Comparison of ENCODE assay signal across 9 mouse cellular contexts in the genomic region with DNA sequence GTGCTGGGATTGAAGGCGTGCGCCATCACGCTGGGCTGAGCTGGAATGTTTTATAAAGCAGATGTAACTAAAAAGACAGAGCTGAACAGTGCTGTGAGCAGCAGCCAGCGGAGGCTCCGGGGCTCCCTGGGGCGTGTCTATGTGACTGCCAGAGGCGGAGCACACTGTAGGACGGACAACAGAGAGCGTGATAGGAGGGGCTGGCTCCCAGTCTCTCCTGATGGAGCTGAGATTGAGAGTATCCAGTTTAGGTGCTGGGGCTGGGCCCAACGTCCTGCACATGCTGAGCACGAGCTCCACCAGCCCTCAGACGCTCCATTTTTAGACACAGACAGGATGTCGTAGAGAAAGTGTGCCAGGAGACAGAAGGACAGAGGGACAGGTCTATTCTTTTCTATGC. TPM values are rescaled to one million over a fixed set of nuclear protein-coding genes. Genes with fewer than 3 reads are reported as not detected.
DNase-seq lines count a peak whose midpoint lies in the region.
"Had no signal": no experiment of that assay in that cellular context is flagged by ENCODE, and none has a peak within 500 bp of the region (broad histone marks: within the 10 kb centered on the region; RNA-seq: fewer than 3 reads in every experiment).

No protein-coding gene starts in this region.

- intact Hi-C loops in heart, postnatal 25 days (cut with DNase I), result no loop called here

- DNase-seq in heart, adult 18-20 months, result peak; percentile 48 to 74
- DNase-seq in heart, postnatal 25 days (ENCODE audit: low spot score), result no peak
- DNase-seq in R1 (ENCODE audit: low read depth, low spot score), result peak; percentile 87
- peak; percentile 43 to 48 for DNase-seq in heart, adult 9 months (ENCODE audit: low spot score in 2 of 2)
- peak; percentile 27 to 37 for DNase-seq in kidney, postnatal 36 days
- no peak for DNase-seq in thymus, adult 18-20 months
- DNase-seq in ovary, postnatal 14 days (ENCODE audit: low spot score), result no peak
- DNase-seq in ovary, postnatal 10 days (ENCODE audit: low spot score), result no peak
- DNase-seq: spleen, adult 18-20 months had no signal

RNA-seq across cellular contexts. Expression of gene Nxph4, which starts 29.9 kb away (rescaled TPM):
- total RNA-seq in heart, adult 18-20 months (2021), result under 1 TPM; 0.35 to 0.39 TPM
- total RNA-seq in heart, postnatal 25 days (2021), result under 1 TPM; 0.31 to 0.34 TPM

RNA-seq across cellular contexts. Expression of gene Shmt2, which starts 42.1 kb away (rescaled TPM):
- 10 to 100 TPM; 39.3 to 44.7 TPM for total RNA-seq in heart, adult 18-20 months (2021)
- total RNA-seq in heart, postnatal 25 days (2021), result 10 to 100 TPM; 44.3 TPM

RNA-seq across cellular contexts. Expression of gene Ndufa4l2, which starts 49.5 kb away (rescaled TPM):
- total RNA-seq in heart, adult 18-20 months (2021), result 10 to 100 TPM; 23.9 to 27.0 TPM
- total RNA-seq in heart, postnatal 25 days (2021), result 10 to 100 TPM; 22.6 to 33.1 TPM

RNA-seq across cellular contexts. Expression of gene Lrp1, which starts 56.6 kb away (rescaled TPM):
- total RNA-seq in heart, adult 18-20 months (2021), result 10 to 100 TPM; 65.2 to 69.7 TPM
- 10 to 100 TPM; 70.7 to 90.2 TPM for total RNA-seq in heart, postnatal 25 days (2021)

Comparison
In these comparisons a context has a peak if more than half of its experiments do, and no peak if none do; other contexts are left out.
1. DNase-seq: peak in heart, adult 18-20 months (2 of 2), R1 (single experiment), heart, adult 9 months (2 of 2) and kidney, postnatal 36 days (2 of 2); none in heart, postnatal 25 days (single experiment), thymus, adult 18-20 months (0 of 2), ovary, postnatal 14 days (single experiment) and ovary, postnatal 10 days (single experiment).